Mouse (Mus musculus) regulatory T cell (primary cell): ENCODE results near the gene Gtf2b.

ENCODE experiments used
- in situ Hi-C: fragments of 300-600 bp; cut with MboI, MseI; formaldehyde crosslinking; loops from one replicate; pipeline ENCODE4 v1.15.1; 2025; ENCODE audit warnings: high pct_unique_total_duplicates

The Gtf2b gene

DNA sequence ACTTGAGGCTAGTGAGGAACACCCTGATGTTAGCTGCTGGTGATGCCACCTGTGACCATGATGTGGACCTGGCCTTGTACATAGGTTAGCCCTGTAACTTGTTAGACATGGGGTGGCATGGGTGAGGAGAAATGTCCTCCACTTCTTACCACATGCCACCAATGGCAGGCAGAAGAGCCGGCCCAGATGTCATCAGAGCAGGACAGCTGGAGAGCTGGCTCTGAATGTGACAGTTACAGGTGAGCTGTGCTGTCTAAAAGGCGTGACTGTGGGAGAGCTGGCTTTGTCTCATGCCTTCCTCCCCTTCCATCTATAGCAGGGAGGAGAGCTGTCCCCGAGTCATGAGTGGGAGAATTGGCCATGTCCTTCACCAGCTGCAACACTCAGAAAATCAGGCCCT is 30.7 kb downstream of the Gtf2b start:
- in situ Hi-C loops = no loop called here

DNA sequence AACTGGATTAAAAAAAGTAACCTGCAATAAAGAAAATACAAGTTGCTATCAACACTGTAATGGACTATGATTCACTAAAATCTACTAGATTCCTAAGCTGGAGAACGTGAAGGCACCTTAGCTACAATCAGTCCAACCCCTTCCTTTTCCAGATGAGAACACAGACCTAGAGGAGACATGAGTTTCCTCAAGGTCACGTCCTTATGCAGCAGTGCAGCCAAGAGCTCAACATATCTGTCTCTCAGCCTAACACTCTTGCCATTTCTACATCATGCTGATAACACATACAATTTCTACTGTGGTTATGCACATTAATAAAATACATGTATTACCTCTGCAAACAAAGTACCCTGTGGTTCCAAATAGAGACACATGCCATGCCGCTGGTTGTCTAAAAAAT is 46.7 kb downstream of the Gtf2b start:
- in situ Hi-C loops = no loop called here

DNA sequence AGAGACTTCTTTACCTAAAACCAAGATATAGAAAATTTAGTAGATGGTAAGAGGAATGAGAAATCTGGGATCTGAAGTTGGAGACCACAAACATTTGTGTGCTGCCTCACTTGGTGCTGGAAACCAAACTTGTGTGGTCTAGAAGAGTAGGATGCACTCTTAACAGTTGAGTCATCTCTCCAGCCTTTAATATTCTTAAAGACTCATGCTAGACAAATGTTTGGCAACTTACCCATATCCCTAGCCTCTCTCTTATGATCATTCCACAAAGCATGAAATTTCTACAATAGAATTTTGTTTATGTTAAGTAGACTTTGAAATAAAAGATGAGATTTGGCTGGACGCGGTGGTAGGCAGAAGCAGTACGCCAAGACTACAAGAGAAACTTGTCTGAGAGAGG is 52.7 kb downstream of the Gtf2b start:
- in situ Hi-C loops = no loop called here

DNA sequence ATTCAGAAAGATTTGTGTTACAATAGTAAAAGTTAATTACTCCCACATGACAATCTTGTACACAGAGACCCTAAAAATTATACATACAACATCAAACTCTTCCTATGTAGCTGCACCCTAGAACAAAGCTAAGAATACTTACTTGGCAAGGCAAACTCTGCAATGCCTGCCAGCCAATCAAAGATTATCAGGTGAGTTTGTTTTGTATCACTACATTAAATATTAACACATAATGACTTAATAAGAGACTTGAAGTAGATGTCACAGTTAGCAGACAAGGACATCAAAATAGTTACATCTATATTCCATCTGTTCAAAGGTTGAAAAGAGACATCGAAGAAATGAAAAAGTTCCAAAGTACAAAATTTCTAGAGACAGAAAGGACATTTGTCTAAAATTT is 58.8 kb downstream of the Gtf2b start:
- in situ Hi-C loops = no loop called here

DNA sequence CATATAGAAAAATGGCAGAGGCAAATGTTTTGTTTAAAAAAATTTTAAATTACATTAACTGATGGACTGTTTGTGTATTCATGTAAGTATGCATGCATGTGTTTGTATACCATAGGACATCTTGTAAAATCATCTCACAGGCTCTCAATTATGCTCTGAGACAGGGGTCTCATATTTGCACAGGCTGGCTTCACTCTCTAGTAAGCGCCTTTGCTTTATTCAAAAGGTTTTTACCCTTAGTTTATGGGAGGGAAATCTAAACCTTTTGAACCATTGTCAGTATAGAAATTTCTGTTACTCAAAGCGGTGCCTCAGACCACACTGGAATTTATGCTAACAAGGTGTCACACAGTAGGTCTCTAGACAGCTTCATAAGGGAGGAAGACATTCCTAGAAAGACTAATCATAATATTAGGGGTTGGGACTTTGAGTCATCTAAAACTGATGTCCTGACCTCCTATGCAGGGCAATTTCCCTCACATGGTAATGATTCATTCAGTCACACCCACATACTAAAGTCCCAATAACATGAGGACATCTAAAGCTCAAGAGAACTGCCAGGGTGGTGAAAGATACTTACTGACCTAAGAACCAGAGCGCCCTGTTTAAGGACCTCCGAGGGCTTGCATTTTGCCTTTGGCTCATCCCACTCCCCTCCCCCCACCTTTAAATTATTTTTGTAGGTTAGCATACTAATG is 61.8 kb downstream of the Gtf2b start:
- in situ Hi-C loops = no loop called here

DNA sequence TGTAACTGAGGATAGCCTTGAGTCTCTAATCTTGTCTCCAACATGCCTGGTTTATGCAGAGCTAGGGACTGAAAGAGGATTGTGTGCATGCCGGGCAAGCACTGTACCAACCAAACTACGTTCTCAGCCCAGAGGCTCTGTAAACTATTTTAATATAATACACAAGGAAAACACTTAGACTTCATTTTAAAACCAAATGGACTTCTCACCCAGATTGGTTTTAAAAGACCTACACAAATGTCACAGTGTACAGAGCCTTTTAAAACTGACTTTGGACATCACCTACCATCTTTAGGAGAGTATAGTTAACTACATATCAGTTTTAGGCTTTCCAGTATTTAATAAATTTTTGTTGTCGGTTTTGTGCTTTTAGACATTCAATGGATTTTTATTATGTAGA is 68.1 kb downstream of the Gtf2b start:
- in situ Hi-C loops = no loop called here
